Mouse (Mus musculus): ENCODE measurements around the gene Cdk19.
A peak's percentile ranks its signal among the peaks of the same experiment; 100 is the strongest.
"Not testable (repeated sequence)": the region's sequence is repeated elsewhere in the genome, so short reads cannot be mapped to it uniquely, and the experiment has no call there.

The Cdk19 gene

GRCm38 (mm10) chr10:40481534-40481933, 142.2 kb downstream of the Cdk19 start:
- no peak for DNase-seq (ENCODE audit: low spot score in 2 of 2)

DNA sequence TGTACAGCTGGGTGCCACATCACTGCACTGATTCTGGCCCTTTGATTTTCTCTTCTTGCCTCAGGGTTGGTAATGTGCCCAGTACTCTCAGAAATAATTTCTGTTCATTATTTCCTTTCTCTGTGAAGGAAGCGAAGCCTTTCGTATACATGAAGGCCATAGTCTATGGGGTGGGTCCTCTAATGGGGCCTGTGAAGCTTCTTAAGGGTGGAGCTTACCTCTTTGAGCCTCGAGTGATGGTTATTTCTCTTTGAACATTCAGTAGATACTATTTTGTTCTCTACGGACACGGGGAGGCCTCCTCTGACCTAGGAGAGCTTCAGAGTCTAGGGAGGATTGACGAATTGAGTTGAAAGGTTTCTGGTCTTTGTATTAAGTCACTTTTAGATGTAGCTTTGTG, 142.9 kb downstream of the Cdk19 start:
- DNase-seq (ENCODE audit: low spot score in 2 of 2), result no peak

GRCm38 (mm10) chr10:40489086-40489796, 149.9 kb downstream of the Cdk19 start:
- no peak for DNase-seq (ENCODE audit: low spot score in 2 of 2)

GRCm38 (mm10) chr10:40491131-40491530, 151.8 kb downstream of the Cdk19 start:
- DNase-seq (ENCODE audit: low spot score in 2 of 2), result no peak

DNA sequence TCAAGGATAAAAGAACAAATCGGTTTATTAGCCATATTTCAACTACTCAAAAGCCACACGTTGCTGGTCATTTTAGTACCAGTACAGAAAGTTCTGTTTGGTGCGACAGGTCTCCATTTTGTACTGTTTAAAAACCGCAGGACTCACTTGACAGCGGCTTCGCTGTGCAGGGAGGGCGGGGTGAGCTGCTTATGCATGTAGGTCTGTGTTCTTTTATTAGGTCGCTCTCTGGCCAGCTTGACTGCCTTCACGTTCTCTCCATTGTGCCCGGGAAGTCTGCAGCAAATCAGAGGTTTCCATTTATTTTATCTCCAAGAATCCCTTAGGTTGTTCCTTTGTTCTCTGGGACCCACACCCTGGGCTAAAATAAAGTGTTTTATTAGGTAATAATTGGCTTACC, 152.4 kb downstream of the Cdk19 start:
- DNase-seq (ENCODE audit: low spot score in 2 of 2), result no peak

GRCm38 (mm10) chr10:40494181-40495162, 155.1 kb downstream of the Cdk19 start:
- peak in 1 of 2 experiments; percentile 55 for DNase-seq (ENCODE audit: low spot score in 2 of 2)

DNA sequence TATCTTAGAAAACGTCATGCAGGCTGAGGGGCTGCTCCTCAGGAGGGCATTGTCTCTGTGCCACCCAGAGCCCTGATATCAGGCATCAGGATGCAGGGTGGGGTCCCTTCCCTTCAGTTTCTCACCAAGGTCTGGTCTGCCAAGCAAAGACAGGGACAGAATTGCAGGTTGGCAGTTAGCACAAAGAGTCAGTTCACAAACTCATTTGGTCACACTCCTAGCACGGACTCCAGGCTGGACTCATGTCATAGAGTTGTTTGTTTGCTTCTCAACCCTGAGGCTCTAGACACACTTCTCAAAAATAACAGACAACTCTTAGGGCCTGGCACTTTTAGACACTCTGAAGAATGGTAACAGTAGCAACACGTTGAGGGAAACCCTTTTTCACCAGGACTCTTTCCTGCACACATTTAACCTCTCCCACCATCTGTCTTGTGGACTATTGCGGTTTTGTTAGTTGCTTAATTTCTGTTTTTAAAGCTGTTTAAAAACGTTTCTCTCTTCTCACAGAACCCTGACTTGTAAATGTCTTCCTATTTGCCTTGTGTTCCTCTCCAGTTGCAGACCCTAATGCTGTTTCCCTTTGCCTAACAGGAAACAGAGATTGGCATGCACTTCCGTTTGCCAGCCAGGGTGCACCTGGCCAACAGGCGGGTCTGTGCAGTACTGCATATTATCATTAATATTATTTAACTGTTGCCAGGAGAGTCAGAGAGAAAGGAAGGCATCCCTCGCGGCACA, 158.1 kb downstream of the Cdk19 start:
- DNase-seq (ENCODE audit: low spot score in 2 of 2), result no peak

DNA sequence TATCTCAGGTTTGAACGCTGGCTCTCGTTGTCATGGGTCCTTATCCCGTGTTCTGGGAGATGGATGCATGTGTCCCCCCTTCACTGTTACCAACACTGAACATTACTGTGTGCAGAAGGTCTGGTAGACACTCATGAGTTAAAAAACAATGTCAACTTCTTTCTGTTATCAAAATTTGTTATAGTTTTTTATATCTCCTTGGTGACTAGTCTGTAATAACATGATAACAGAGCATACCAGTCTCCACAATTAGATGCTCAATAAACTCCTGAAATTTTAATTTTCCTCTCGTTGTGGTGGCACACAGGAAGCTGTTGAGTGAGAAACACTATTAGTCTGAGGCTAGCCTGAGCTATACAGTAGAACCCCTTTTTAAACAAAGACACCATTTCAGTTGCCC, 159.1 kb downstream of the Cdk19 start:
- no peak for DNase-seq (ENCODE audit: low spot score in 2 of 2)

DNA sequence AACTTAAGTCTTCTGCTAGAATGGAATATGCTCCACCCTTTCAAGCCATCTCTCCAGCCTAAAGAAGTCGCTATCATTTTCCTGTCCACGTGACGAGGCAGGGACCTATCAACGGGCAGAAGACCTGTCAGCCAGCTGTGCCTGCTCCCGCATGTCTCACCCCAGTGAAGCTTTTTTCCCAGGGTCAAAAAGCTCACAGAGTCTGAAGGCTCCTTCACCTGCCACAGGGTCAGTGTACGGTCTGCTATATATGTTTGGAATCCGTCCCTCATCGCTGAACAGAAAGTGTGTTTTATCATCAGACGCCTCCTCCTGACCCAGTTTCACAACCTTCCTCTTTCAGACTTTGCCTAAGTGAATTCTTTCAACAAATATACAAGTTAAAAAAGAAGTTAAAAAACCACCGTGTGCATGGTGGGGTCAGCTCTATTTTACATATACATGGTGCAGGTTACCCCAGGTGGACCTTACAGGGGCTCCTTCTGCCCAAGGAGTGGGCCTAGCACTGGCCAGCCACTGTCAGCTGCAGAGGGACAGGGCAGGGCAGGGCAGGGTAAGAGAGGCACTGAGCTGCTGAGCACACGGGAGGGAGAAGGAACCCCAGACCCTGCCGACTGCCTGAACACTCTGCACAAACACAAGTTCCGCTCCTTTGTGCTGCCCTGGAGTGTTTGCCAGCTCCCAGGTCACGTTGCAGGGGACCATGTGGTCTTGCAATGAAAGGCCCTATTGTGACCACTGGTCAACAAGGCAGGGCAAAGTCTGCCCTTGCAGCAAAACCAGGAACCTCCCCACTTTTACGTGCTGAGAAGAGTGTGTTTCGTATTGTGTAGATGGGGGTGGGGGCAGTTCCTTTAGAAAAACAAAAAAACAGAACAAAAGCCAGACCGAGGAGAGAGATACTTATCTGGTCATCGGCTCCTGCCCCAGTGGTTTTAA, 160.2 kb downstream of the Cdk19 start:
- peak in 1 of 2 experiments; percentile 47 for DNase-seq (ENCODE audit: low spot score in 2 of 2)

DNA sequence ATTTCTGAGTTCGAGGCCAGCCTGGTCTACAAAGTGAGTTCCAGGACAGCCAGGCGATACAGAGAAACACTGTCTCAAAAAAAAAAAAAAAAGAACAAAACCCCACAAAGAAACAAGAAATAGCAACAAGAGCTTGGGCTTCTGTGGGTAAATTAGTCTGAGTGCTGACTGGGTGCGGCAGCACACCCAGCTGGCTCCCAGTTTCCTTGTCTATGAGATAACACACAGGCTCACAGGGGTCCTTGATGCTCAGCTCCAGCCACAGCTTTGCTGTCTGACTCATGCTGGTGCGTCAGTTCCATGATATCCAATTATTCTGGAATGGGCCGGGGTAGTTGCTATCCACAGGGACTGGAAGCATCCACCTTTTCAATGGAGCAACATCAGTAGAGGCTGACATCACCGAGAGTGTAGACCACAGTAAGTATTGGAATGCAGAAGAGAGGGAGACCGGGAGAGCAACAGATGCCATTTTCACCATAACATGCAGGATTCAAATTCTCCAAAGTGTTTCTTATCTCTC, 161.4 kb downstream of the Cdk19 start:
- DNase-seq (ENCODE audit: low spot score in 2 of 2), result no peak

DNA sequence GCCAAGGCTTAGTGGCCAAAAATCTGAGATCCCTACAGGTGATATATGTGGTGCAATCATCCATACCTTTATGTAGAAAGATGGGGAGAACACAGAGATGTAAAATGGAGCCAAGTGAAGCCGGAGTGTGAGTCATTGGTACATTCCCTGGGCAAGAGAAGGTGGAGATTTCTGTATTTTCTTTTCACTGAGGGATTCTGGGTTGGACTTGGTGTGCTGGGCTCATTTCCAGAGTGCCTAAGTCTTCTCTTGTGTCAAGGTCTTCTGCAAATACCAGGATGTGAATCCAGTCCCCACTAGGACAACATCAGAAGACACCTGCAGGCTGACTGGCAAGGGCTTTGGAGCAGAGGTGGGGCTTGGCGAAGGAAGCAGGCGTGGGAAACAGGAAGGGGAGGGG, 163.4 kb downstream of the Cdk19 start:
- DNase-seq (ENCODE audit: low spot score in 2 of 2), result no peak

- DNase-seq (ENCODE audit: low spot score in 2 of 2), result no peak
Observed at GRCm38 (mm10) chr10:40510356-40510755, 171.0 kb downstream of the Cdk19 start.

DNA sequence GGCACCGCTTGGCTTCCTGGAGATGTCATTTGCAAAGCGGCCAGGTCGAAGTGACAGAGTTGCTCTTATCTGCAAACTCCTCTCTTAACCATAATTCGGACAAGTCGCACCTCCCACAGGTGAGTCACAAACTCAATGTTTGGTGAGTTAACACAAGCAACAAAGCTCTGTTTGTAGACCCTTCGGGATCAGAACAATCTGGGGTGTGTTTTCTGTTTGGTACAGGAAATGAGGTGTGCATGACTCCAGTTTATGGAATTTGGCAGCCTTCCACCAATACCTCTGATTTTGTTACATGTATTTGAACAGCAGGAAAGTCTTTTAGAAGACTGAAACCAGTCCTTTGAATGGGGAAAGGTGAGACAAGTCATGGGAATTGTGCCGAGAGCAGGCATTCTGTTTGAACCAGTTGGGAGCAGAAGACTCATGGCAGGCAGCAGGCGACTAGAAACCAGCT, 171.9 kb downstream of the Cdk19 start:
- no peak for DNase-seq (ENCODE audit: low spot score in 2 of 2)

GRCm38 (mm10) chr10:40512185-40512584, 172.8 kb downstream of the Cdk19 start:
- DNase-seq (ENCODE audit: low spot score in 2 of 2), result no peak

GRCm38 (mm10) chr10:40512996-40513395, 173.6 kb downstream of the Cdk19 start:
- DNase-seq (ENCODE audit: low spot score in 2 of 2), result not testable (repeated sequence)

- peak; percentile 65 to 74 for DNase-seq (ENCODE audit: low spot score in 2 of 2)
Observed at GRCm38 (mm10) chr10:40515225-40515681, 175.9 kb downstream of the Cdk19 start.

GRCm38 (mm10) chr10:40516421-40516820, 177.1 kb downstream of the Cdk19 start:
- DNase-seq (ENCODE audit: low spot score in 2 of 2), result no peak

- no peak for DNase-seq (ENCODE audit: low spot score in 2 of 2)
Observed at GRCm38 (mm10) chr10:40519586-40519985, 180.2 kb downstream of the Cdk19 start.

- no peak for DNase-seq (ENCODE audit: low spot score in 2 of 2)
Observed at GRCm38 (mm10) chr10:40521579-40521978, 182.2 kb downstream of the Cdk19 start.

- no peak for DNase-seq (ENCODE audit: low spot score in 2 of 2)
Observed at GRCm38 (mm10) chr10:40523312-40523975, 184.1 kb downstream of the Cdk19 start.

All from thymus, postnatal 10 days (tissue).